Mouse (Mus musculus): ENCODE measurements around the gene Olfr488. TPM values are rescaled to one million over a fixed set of nuclear protein-coding genes. Genes with fewer than 3 reads are reported as not detected.

The Olfr488 gene
- polyA plus RNA-seq (2012; rRNA removed), result not detected in 2 replicates

GRCm38 (mm10) chr7:108258247-108258646, at the start of gene Olfr488:
TSS of gene Olfr488 (minus strand) at chr7:108258347.

GRCm38 (mm10) chr7:108288834-108289233, 30.7 kb upstream of the Olfr488 start, which contains the start of gene Olfr490:
TSS of gene Olfr490 (minus strand) at chr7:108288934.

GRCm38 (mm10) chr7:108214536-108214935, 43.6 kb downstream of the Olfr488 start, which contains the start of gene Olfr487:
TSS of gene Olfr487 (minus strand) at chr7:108214636.

Other genes starting within 250 kb of the Olfr488 start
- gene Olfr478, start 224.4 kb downstream of the Olfr488 start, polyA plus RNA-seq (2012; rRNA removed), result not detected in 2 replicates
- gene Olfr479, start 207.7 kb downstream of the Olfr488 start, polyA plus RNA-seq (2012; rRNA removed), result not detected in 2 replicates
- not detected in 2 replicates for gene Olfr480, start 191.0 kb downstream of the Olfr488 start, polyA plus RNA-seq (2012; rRNA removed)
- gene Olfr481, start 178.5 kb downstream of the Olfr488 start, polyA plus RNA-seq (2012; rRNA removed), result not detected in 2 replicates
- not detected in 2 replicates for gene Olfr482, start 160.8 kb downstream of the Olfr488 start, polyA plus RNA-seq (2012; rRNA removed)
- not detected in 2 replicates for gene Olfr483, start 157.5 kb downstream of the Olfr488 start, polyA plus RNA-seq (2012; rRNA removed)
- gene Olfr484, start 130.9 kb downstream of the Olfr488 start, polyA plus RNA-seq (2012; rRNA removed), result not detected in 2 replicates
- gene Olfr485, start 98.5 kb downstream of the Olfr488 start, polyA plus RNA-seq (2012; rRNA removed), result not detected in 2 replicates
- not detected in 2 replicates for gene Olfr486, start 85.6 kb downstream of the Olfr488 start, polyA plus RNA-seq (2012; rRNA removed)
- not detected in 2 replicates for gene Olfr487, start 43.7 kb downstream of the Olfr488 start, polyA plus RNA-seq (2012; rRNA removed)
- gene Olfr490, start 30.6 kb upstream of the Olfr488 start, polyA plus RNA-seq (2012; rRNA removed), result not detected in 2 replicates
- gene Olfr491, start 55.1 kb upstream of the Olfr488 start, polyA plus RNA-seq (2012; rRNA removed), result not detected in 2 replicates
- gene Olfr492, start 65.3 kb upstream of the Olfr488 start, polyA plus RNA-seq (2012; rRNA removed), result not detected in 2 replicates
- not detected in 2 replicates for gene Olfr493, start 88.6 kb upstream of the Olfr488 start, polyA plus RNA-seq (2012; rRNA removed)
- not detected in 2 replicates for gene Olfr494, start 107.0 kb upstream of the Olfr488 start, polyA plus RNA-seq (2012; rRNA removed)
- not detected in 2 replicates for gene Olfr495, start 134.8 kb upstream of the Olfr488 start, polyA plus RNA-seq (2012; rRNA removed)
- gene Olfr497, start 162.1 kb upstream of the Olfr488 start, polyA plus RNA-seq (2012; rRNA removed), result not detected in 2 replicates
- not detected in 2 replicates for gene Olfr498, start 207.0 kb upstream of the Olfr488 start, polyA plus RNA-seq (2012; rRNA removed)

Data from central nervous system, embryonic 11.5 days (tissue).